Mouse (Mus musculus): Measurements from ENCODE around the gene Unkl. TPM values are rescaled to one million over a fixed set of nuclear protein-coding genes. Genes with fewer than 3 reads are reported as not detected.

Gene Unkl
- polyA plus RNA-seq, 1 experiment from 2014 or later = 9.9 TPM

DNA sequence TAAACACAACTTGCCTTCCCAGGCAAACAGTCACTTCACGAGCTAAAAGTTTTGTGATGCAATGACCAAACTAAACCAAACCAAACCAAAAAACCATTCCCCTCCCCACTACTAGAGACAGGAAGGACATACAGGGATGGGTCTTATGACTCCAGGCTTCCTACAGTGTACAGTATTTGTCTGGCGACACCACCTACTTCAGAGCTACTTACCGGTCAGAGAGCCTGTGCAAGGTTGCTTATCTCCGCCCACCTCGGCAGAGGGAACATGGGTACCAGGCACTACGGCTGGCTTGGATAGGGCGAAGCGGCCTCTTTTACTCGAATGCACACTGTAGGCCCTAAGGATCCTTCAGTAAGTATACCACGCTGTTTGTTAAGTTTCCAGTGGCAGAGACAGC, 84.1 kb downstream of the Unkl start:
- no peak for ATAC-seq (ENCODE audit: insufficient number of reproducible peaks, low FRiP score, low TSS enrichment, low read depth)
- Histone ChIP-seq H3K4me2 (peak overlapping the region; percentile 82), H3K4me3 (peak overlapping the region; percentile 94), H3K36me3 (peaks cover 26% of the 10 kb centered on the region), H3K9me3 (no peaks in the 10 kb centered on the region), H3K27me3 (no peaks in the 10 kb centered on the region), H3K27ac (peak overlapping the region; percentile 99), H3K4me1 (peaks cover 33% of the 10 kb centered on the region), H3K9ac (peak overlapping the region; percentile 99)
- WGBS = under 1% methylated on average over 10 of the region's 10 CpGs

- Histone ChIP-seq H3K9me3 (no peaks in the 10 kb centered on the region), H3K27ac (peak overlapping the region; percentile 99), H3K4me3 (peak overlapping the region; percentile 94), H3K4me2 (peak overlapping the region; percentile 82), H3K36me3 (peaks cover 18% of the 10 kb centered on the region), H3K9ac (peak overlapping the region; percentile 99), H3K4me1 (peaks cover 33% of the 10 kb centered on the region), H3K27me3 (no peaks in the 10 kb centered on the region)
- peak; percentile 90 for ATAC-seq (ENCODE audit: insufficient number of reproducible peaks, low FRiP score, low TSS enrichment, low read depth)
- whole genome bisulfite sequencing = under 1% methylated on average over 90 of the region's 92 CpGs
Observed at GRCm38 (mm10) chr17:25272951-25273705, 84.9 kb downstream of the Unkl start.

- Histone ChIP-seq H3K9me3 (no peaks in the 10 kb centered on the region), H3K27me3 (no peaks in the 10 kb centered on the region), H3K4me2 (peak overlapping the region; percentile 82), H3K36me3 (peaks cover 11% of the 10 kb centered on the region), H3K9ac (peak overlapping the region; percentile 99), H3K4me3 (peak overlapping the region; percentile 94), H3K27ac (peak overlapping the region; percentile 99), H3K4me1 (peaks cover 33% of the 10 kb centered on the region)
- peak; percentile 87 for ATAC-seq (ENCODE audit: insufficient number of reproducible peaks, low FRiP score, low TSS enrichment, low read depth)
- WGBS = under 1% methylated on average over 35 of the region's 45 CpGs
Observed at GRCm38 (mm10) chr17:25273706-25274501, 85.7 kb downstream of the Unkl start.

- Histone ChIP-seq H3K36me3 (peaks cover 2% of the 10 kb centered on the region), H3K9ac (peak within 1 kb of the TSS; percentile 99), H3K4me3 (peak within 1 kb of the TSS; percentile 94), H3K27ac (peak within 1 kb of the TSS; percentile 99), H3K4me1 (peaks cover 29% of the 10 kb centered on the region), H3K27me3 (peaks cover 6% of the 10 kb centered on the region; the same call in 1 of the 2 replicates), H3K9me3 (no peaks in the 10 kb centered on the region), H3K4me2 (peak within 1 kb of the TSS; percentile 82)
- no peak for ATAC-seq (ENCODE audit: insufficient number of reproducible peaks, low FRiP score, low TSS enrichment, low read depth)
- WGBS = 77% methylated on average over 9 of the region's 9 CpGs
Observed at GRCm38 (mm10) chr17:25274571-25275346, 86.6 kb downstream of the Unkl start, which contains the start of gene Ube2i. Ube2i (minus strand) TSS chr17:25274622.

DNA sequence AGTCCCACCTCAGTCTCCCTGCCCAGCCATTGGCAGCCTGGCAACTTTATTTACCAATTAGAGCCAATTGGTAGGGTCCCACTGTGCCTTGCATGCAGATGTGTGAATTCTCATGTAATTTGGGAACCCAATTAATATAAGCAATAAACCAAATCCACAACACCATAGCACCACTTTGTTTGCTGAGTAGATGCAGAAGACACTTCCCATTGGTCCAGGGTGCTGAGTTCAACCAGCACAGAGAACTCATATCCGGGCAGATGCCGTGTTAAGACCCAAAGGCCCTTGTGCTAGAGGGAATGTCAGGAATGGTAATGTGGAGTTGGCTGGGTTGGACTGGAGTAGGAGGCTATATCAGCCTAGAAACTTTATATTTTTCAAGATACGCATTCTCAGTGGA, 87.6 kb downstream of the Unkl start:
- Histone ChIP-seq H3K9me3 (no peaks in the 10 kb centered on the region), H3K9ac (no peak overlapping the region), H3K4me1 (peaks cover 23% of the 10 kb centered on the region), H3K36me3 (no peaks in the 10 kb centered on the region; the same call in 1 of the 2 replicates), H3K27ac (no peak overlapping the region), H3K27me3 (peaks cover 6% of the 10 kb centered on the region; the same call in 1 of the 2 replicates), H3K4me2 (no peak overlapping the region), H3K4me3 (no peak overlapping the region)
- no peak for ATAC-seq (ENCODE audit: insufficient number of reproducible peaks, low FRiP score, low TSS enrichment, low read depth)
- WGBS = 93% methylated on average over 3 of the region's 3 CpGs

DNA sequence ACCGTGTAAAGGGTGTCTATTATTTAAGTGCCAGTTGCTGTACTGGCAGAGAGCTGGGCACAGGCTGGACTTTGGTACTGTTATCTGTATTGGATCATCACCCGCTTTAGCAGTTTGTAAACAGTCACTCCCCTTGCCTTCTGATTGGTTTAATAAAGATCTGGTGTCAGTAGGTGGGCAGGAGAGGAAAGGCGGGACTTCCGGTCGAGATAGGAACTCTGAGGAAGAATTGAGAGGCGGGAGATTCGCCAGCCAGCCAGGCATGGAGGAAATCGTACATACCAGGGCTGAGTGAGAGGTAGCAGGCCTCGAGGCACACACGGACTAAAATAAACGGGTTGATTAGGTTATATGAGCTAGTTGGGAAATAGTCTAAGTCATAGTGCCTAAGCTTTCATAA, 93.9 kb downstream of the Unkl start:
- Histone ChIP-seq H3K36me3 (no peaks in the 10 kb centered on the region), H3K4me2 (no peak overlapping the region), H3K27me3 (peaks cover 6% of the 10 kb centered on the region; the same call in 1 of the 2 replicates), H3K9ac (no peak overlapping the region), H3K4me1 (no peaks in the 10 kb centered on the region), H3K27ac (no peak overlapping the region), H3K4me3 (no peak overlapping the region), H3K9me3 (no peaks in the 10 kb centered on the region)
- ATAC-seq (ENCODE audit: insufficient number of reproducible peaks, low FRiP score, low TSS enrichment, low read depth) = no peak
- 35% methylated on average over 11 of the region's 11 CpGs for WGBS

Small RNA genes within 50 kb of the gene (microRNA-seq; reads per million reads assigned to microRNA genes)
- not detected for gene Mir3547

Other genes with a start within 250 kb of the Unkl start
- 165 and 170 TPM in 2 replicates for gene Jpt2, start 227.7 kb upstream of the Unkl start, polyA plus RNA-seq (2015; fragmentation: Nextera tagmentation; extraction: Ambion mirVana)
- 6.0 and 6.2 TPM in 2 replicates for gene Cramp1l, start 172.6 kb upstream of the Unkl start, polyA plus RNA-seq (2015; fragmentation: Nextera tagmentation; extraction: Ambion mirVana)
- 14.9 and 17.0 TPM in 2 replicates for gene Ift140, start 172.3 kb upstream of the Unkl start, polyA plus RNA-seq (2015; fragmentation: Nextera tagmentation; extraction: Ambion mirVana)
- gene Tmem204, start 104.8 kb upstream of the Unkl start, polyA plus RNA-seq (2015; fragmentation: Nextera tagmentation; extraction: Ambion mirVana) = 22.3 and 25.3 TPM in 2 replicates
- gene Telo2, start 72.4 kb upstream of the Unkl start, polyA plus RNA-seq (2015; fragmentation: Nextera tagmentation; extraction: Ambion mirVana) = 39.1 and 41.6 TPM in 2 replicates
- gene Ptx4, start 67.6 kb upstream of the Unkl start, polyA plus RNA-seq (2015; fragmentation: Nextera tagmentation; extraction: Ambion mirVana) = 6.1 and 6.6 TPM in 2 replicates
- 25.2 and 26.4 TPM in 2 replicates for gene Clcn7, start 55.0 kb upstream of the Unkl start, polyA plus RNA-seq (2015; fragmentation: Nextera tagmentation; extraction: Ambion mirVana)
- gene Ccdc154, start 25.9 kb upstream of the Unkl start, polyA plus RNA-seq (2015; fragmentation: Nextera tagmentation; extraction: Ambion mirVana) = 0.08 TPM in 1 of 2 replicates, not detected in the other
- not detected in 2 replicates for gene Gm38655, start 12.9 kb upstream of the Unkl start, polyA plus RNA-seq (2015; fragmentation: Nextera tagmentation; extraction: Ambion mirVana)
- 31.4 and 33.6 TPM in 2 replicates for gene BC003965, start 3.8 kb upstream of the Unkl start, polyA plus RNA-seq (2015; fragmentation: Nextera tagmentation; extraction: Ambion mirVana)
- gene Gnptg, start 51.7 kb downstream of the Unkl start, polyA plus RNA-seq (2015; fragmentation: Nextera tagmentation; extraction: Ambion mirVana) = 34.9 and 41.6 TPM in 2 replicates
- 45.2 and 50.8 TPM in 2 replicates for gene Tsr3, start 51.8 kb downstream of the Unkl start, polyA plus RNA-seq (2015; fragmentation: Nextera tagmentation; extraction: Ambion mirVana)
- gene Baiap3, start 68.0 kb downstream of the Unkl start, polyA plus RNA-seq (2015; fragmentation: Nextera tagmentation; extraction: Ambion mirVana) = 0.46 and 0.61 TPM in 2 replicates
- 513 and 522 TPM in 2 replicates for gene Ube2i, start 86.2 kb downstream of the Unkl start, polyA plus RNA-seq (2015; fragmentation: Nextera tagmentation; extraction: Ambion mirVana)
- 10.6 and 12.6 TPM in 2 replicates for gene Prss34, start 110.0 kb downstream of the Unkl start, polyA plus RNA-seq (2015; fragmentation: Nextera tagmentation; extraction: Ambion mirVana)
- not detected in 2 replicates for gene Prss28, start 120.2 kb downstream of the Unkl start, polyA plus RNA-seq (2015; fragmentation: Nextera tagmentation; extraction: Ambion mirVana)
- gene Prss29, start 130.3 kb downstream of the Unkl start, polyA plus RNA-seq (2015; fragmentation: Nextera tagmentation; extraction: Ambion mirVana) = not detected in 2 replicates
- 5.0 and 5.3 TPM in 2 replicates for gene Tpsab1, start 157.2 kb downstream of the Unkl start, polyA plus RNA-seq (2015; fragmentation: Nextera tagmentation; extraction: Ambion mirVana)
- gene Tpsb2, start 177.9 kb downstream of the Unkl start, polyA plus RNA-seq (2015; fragmentation: Nextera tagmentation; extraction: Ambion mirVana) = 209 and 239 TPM in 2 replicates
- 14.4 and 16.6 TPM in 2 replicates for gene Tpsg1, start 180.9 kb downstream of the Unkl start, polyA plus RNA-seq (2015; fragmentation: Nextera tagmentation; extraction: Ambion mirVana)
- gene Cacna1h, start 245.4 kb downstream of the Unkl start, polyA plus RNA-seq (2015; fragmentation: Nextera tagmentation; extraction: Ambion mirVana) = 3.8 and 4.8 TPM in 2 replicates

Data from limb, embryonic 15.5 days (tissue).